In genomic region chr12:28902132-28902531, GRCm38 (mm10) we compare ENCODE assay signal across 19 mouse cellular contexts.
DNase-seq lines count a peak whose midpoint lies in the region; ATAC-seq lines count a peak whose summit lies in the region.
"Had no signal": no experiment of that assay in that cellular context is flagged by ENCODE, and none has a peak within 500 bp of the region (broad histone marks: within the 10 kb centered on the region; RNA-seq: fewer than 3 reads in every experiment).

No protein-coding gene starts in this region.

- 67% methylated on average over 3 of the region's 3 CpGs for WGBS in kidney, embryonic 15.5 days

- no peaks in the 10 kb centered on the region for H3K9me3 ChIP-seq in kidney, embryonic 15.5 days (replicated peaks)
- H3K9me3 ChIP-seq: embryonic facial prominence, embryonic 13.5 days; forebrain, embryonic 12.5 days; heart, embryonic 10.5 days had no signal

- H3K27me3 ChIP-seq in kidney, embryonic 15.5 days, result no peaks in the 10 kb centered on the region
- H3K27me3 ChIP-seq: embryonic facial prominence, embryonic 13.5 days; forebrain, embryonic 12.5 days had no signal

- DNase-seq in kidney, adult 8-10 months, result peak; percentile 13 to 48
- peak; percentile 17 to 47 for DNase-seq in kidney, postnatal 36 days
- no peak for DNase-seq in kidney, postnatal 14 days
- DNase-seq in lung, postnatal 36 days, result peak; percentile 32
- no peak for DNase-seq in lung, postnatal 14 days
- DNase-seq: adrenal gland, adult 2 months; adrenal gland, postnatal 25 days; cerebellum, adult 18-20 months; cerebellum, adult 9-11 months; cerebellum, postnatal 36 days; gastrocnemius, postnatal 10 days; heart, adult 18-20 months; heart, postnatal 10 days; heart, postnatal 4 days had no signal

- no peaks in the 10 kb centered on the region for H3K36me3 ChIP-seq in kidney, embryonic 15.5 days
- H3K36me3 ChIP-seq: embryonic facial prominence, embryonic 13.5 days; forebrain, embryonic 12.5 days had no signal

- no peak for ATAC-seq in kidney, embryonic 15.5 days (replicated peaks; ENCODE audit: low FRiP score)
- ATAC-seq: forebrain, embryonic 16.5 days had no signal

- no peak overlapping the region for H3K4me2 ChIP-seq in kidney, embryonic 15.5 days
- H3K4me2 ChIP-seq: embryonic facial prominence, embryonic 13.5 days; forebrain, embryonic 12.5 days had no signal

- peaks cover 16% of the 10 kb centered on the region for H3K4me1 ChIP-seq in kidney, embryonic 15.5 days

- no peak overlapping the region for H3K27ac ChIP-seq in kidney, embryonic 15.5 days
- H3K27ac ChIP-seq: embryonic facial prominence, embryonic 13.5 days; heart, embryonic 10.5 days had no signal

- no peak overlapping the region for H3K9ac ChIP-seq in kidney, embryonic 15.5 days
- H3K9ac ChIP-seq: embryonic facial prominence, embryonic 13.5 days; forebrain, embryonic 12.5 days had no signal

- no peak overlapping the region for H3K4me3 ChIP-seq in kidney, embryonic 15.5 days (replicated peaks)
- H3K4me3 ChIP-seq: embryonic facial prominence, embryonic 13.5 days; forebrain, embryonic 12.5 days; heart, embryonic 10.5 days had no signal

Comparison
In these comparisons a context has a peak if more than half of its experiments do, and no peak if none do; other contexts are left out.
1. DNase-seq: peak in kidney, adult 8-10 months (2 of 2), kidney, postnatal 36 days (2 of 2) and lung, postnatal 36 days (single experiment); none in kidney, postnatal 14 days (single experiment) and lung, postnatal 14 days (single experiment).